Mouse (Mus musculus): Measurements from ENCODE around the gene Prkn. TPM values are rescaled to one million over a fixed set of nuclear protein-coding genes. Genes with fewer than 3 reads are reported as not detected.

Gene Prkn
- total and polyA plus RNA-seq, 3 experiments, result 0.86 to 5.7 (median 2.3) TPM

DNA sequence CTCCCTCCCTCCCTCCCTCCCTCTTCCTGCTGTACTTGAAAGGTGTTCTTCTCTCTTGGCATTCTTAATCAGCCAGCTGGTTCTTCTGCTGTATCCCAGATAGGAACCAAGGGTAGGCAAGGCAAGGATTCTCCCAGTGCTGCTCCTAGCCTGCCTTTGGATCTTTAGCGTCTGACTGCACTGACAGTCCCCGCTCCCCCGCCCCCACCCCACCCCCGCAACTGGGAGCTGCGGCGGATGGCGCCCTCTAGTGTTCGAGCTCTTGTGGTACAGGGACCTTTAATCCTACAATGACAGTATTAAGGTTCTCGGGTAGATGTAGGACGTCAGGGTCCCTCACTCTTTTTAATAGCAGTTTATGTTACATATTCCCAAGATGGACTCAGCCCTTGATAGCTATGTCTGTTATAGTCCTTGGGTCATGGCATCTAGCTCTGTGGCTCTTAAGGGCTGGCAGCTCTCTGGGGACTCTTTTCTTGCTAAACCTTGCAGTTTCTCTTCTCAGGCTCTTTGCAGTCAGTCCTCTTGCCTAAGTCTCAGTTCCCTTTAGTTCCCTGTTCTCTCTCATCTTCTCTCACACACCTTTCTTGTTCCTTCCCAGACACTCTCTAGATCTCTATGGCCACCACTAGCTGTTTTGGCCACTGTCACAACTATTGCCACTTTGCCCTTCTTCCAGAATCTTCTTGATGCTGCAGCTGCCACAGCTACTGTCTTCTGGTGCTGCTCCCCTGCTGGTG lies 1191.2 kb downstream of the Prkn start:
- no peak overlapping the region; the same call in 1 of the 2 replicates for H3K4me3 ChIP-seq (ENCODE audit: low read depth, low read length)
- H3K4me1 ChIP-seq (ENCODE audit: insufficient read depth, low read depth, low read length), result peaks cover 51% of the 10 kb centered on the region
- ATAC-seq (ENCODE audit: extremely low read depth, insufficient number of reproducible peaks, low FRiP score, poor library complexity, severe bottlenecking), result peak; percentile 22; the same call in 1 of the 2 replicates
- DNase-seq (ENCODE audit: low spot score), result no peak
- TF ChIP-seq CTCF (IDR thresholded peaks at IDR 0.05; ENCODE audit: low read depth, low read length), result peak; percentile 32; the same call in 1 of the 2 replicates
- TF ChIP-seq TAL1 (conservative IDR thresholded peaks at IDR 0.05; ENCODE audit: low read depth, low read length), result no peak
- peaks cover 32% of the 10 kb centered on the region for H3K27me3 ChIP-seq (ENCODE audit: insufficient read depth, low read length)
- H3K36me3 ChIP-seq (replicated peaks), result no peaks in the 10 kb centered on the region
- H3K9me3 ChIP-seq (replicated peaks), result no peaks in the 10 kb centered on the region

DNA sequence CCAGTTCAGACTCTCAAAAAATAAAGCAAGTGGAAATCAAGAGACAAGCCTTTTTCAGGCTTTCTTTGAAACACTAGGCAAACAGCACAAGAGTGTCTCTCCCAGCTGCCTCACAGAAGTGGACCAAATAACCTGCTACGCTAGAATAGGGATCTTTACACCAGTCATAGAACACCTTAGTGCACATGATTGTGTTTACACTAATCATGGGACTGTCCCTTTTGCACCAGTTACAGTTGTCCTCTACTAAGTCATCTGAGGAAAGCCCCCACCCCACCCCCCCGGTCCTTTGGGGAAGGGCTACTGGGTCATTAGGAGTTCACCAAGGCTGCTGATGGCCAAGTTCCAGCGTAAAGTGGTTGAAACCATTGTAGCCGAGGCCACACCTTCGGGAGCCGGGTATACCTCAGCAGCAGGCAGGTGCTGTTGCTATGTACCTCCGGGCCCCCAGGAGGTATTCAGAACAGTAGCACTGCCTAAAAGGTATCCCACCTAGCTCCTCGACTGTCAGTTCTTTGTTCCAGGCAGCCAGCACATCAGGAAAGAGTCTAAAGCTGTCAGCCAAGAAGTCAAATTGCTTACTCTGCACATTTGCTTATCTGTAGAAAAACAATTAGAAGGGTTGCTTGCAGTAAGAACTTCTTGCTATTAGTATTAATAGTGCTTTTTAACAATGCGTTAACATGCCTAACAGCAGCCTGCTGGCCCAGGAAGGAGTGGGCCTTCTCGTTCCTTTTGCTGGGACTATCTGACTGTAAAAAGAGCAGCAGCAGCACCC lies 1192.0 kb downstream of the Prkn start:
- ATAC-seq (ENCODE audit: extremely low read depth, insufficient number of reproducible peaks, low FRiP score, poor library complexity, severe bottlenecking), result no peak
- Histone ChIP-seq H3K9me3 (replicated peaks) (no peaks in the 10 kb centered on the region), H3K27me3 (ENCODE audit: insufficient read depth, low read length) (peaks cover 27% of the 10 kb centered on the region), H3K4me1 (ENCODE audit: insufficient read depth, low read depth, low read length) (peaks cover 59% of the 10 kb centered on the region), H3K36me3 (replicated peaks) (no peaks in the 10 kb centered on the region), H3K4me3 (ENCODE audit: low read depth, low read length) (no peak overlapping the region)
- TF ChIP-seq TAL1 (conservative IDR thresholded peaks at IDR 0.05; ENCODE audit: low read depth, low read length) (no peak), GATA1 (IDR thresholded peaks at IDR 0.05; ENCODE audit: borderline replicate concordance, low read length) (no peak), CTCF (IDR thresholded peaks at IDR 0.05; ENCODE audit: low read depth, low read length) (no peak), POLR2AphosphoS5 (IDR thresholded peaks at IDR 0.05; ENCODE audit: insufficient replicate concordance, low read depth, low read length) (no peak), GATA2 (IDR thresholded peaks at IDR 0.05; ENCODE audit: borderline replicate concordance, low read depth, low read length) (no peak)
- DNase-seq (ENCODE audit: low spot score), result no peak

DNA sequence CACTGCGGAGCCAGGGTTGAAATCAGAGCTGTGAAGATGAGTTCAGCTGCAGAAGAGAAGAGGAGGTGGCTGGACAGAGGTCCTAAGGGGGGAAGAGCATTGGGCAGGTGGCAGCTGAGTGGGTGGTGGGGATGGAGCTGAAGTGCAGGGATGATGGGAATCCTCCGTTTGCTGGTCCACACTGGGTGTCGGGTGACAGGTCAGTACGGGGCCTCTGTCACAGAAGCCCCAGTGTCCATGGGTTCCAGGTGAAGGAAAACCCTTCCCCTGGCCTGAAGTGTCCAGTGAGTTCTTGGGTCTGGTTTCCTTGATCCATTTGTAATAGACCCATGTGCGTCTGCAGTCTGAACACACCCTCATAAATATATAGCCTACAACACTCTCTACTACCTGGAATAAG lies 1195.2 kb downstream of the Prkn start:
- Histone ChIP-seq H3K9me3 (replicated peaks) (no peaks in the 10 kb centered on the region), H3K36me3 (replicated peaks) (no peaks in the 10 kb centered on the region), H3K4me1 (ENCODE audit: insufficient read depth, low read depth, low read length) (peaks cover 76% of the 10 kb centered on the region), H3K4me3 (ENCODE audit: low read depth, low read length) (no peak overlapping the region), H3K27me3 (ENCODE audit: insufficient read depth, low read length) (peaks cover 5% of the 10 kb centered on the region; the same call in 1 of the 2 replicates)
- ATAC-seq (ENCODE audit: extremely low read depth, insufficient number of reproducible peaks, low FRiP score, poor library complexity, severe bottlenecking) (no peak), DNase-seq (ENCODE audit: low spot score) (no peak)
- no peak for TF ChIP-seq GATA1 (IDR thresholded peaks at IDR 0.05; ENCODE audit: borderline replicate concordance, low read length)
- TF ChIP-seq POLR2AphosphoS5 (IDR thresholded peaks at IDR 0.05; ENCODE audit: insufficient replicate concordance, low read depth, low read length), result no peak
- TF ChIP-seq TAL1 (conservative IDR thresholded peaks at IDR 0.05; ENCODE audit: low read depth, low read length), result no peak
- no peak for TF ChIP-seq CTCF (IDR thresholded peaks at IDR 0.05; ENCODE audit: low read depth, low read length)
- TF ChIP-seq GATA2 (IDR thresholded peaks at IDR 0.05; ENCODE audit: borderline replicate concordance, low read depth, low read length), result no peak

DNA sequence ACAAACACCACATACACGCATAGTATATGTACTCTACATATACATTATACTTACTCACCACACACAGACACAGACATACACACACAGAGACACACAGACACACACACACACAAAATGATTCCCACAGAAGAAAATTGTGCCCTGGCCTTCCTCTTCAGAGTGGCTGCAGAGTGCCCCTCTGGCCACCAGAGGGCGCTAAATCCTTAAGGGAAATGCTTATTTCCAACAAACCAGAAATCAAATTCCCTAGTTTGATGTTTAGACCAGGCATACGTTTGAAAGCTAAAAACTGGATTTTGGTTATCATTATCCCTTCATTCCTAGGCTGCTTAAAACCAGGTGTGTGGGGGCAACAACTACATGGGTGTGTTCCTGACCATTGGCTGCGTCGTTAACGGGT lies 1196.0 kb downstream of the Prkn start:
- peaks cover 2% of the 10 kb centered on the region; the same call in 1 of the 2 replicates for H3K27me3 ChIP-seq (ENCODE audit: insufficient read depth, low read length)
- no peaks in the 10 kb centered on the region for H3K36me3 ChIP-seq (replicated peaks)
- no peak for ATAC-seq (ENCODE audit: extremely low read depth, insufficient number of reproducible peaks, low FRiP score, poor library complexity, severe bottlenecking)
- no peaks in the 10 kb centered on the region for H3K9me3 ChIP-seq (replicated peaks)
- H3K4me3 ChIP-seq (ENCODE audit: low read depth, low read length), result no peak overlapping the region
- DNase-seq (ENCODE audit: low spot score), result no peak
- H3K4me1 ChIP-seq (ENCODE audit: insufficient read depth, low read depth, low read length), result peaks cover 77% of the 10 kb centered on the region
- peak; percentile 81 for TF ChIP-seq CTCF (IDR thresholded peaks at IDR 0.05; ENCODE audit: low read depth, low read length)
- TF ChIP-seq POLR2AphosphoS5 (IDR thresholded peaks at IDR 0.05; ENCODE audit: insufficient replicate concordance, low read depth, low read length), result no peak
- no peak for TF ChIP-seq GATA2 (IDR thresholded peaks at IDR 0.05; ENCODE audit: borderline replicate concordance, low read depth, low read length)
- TF ChIP-seq TAL1 (conservative IDR thresholded peaks at IDR 0.05; ENCODE audit: low read depth, low read length), result no peak
- TF ChIP-seq GATA1 (IDR thresholded peaks at IDR 0.05; ENCODE audit: borderline replicate concordance, low read length), result no peak

- DNase-seq (ENCODE audit: low spot score) (peak; percentile 65), ATAC-seq (ENCODE audit: extremely low read depth, insufficient number of reproducible peaks, low FRiP score, poor library complexity, severe bottlenecking) (peak; percentile 79)
- peaks cover 2% of the 10 kb centered on the region; the same call in 1 of the 2 replicates for H3K27me3 ChIP-seq (ENCODE audit: insufficient read depth, low read length)
- H3K4me3 ChIP-seq (ENCODE audit: low read depth, low read length), result peak overlapping the region; percentile 16; the same call in 1 of the 2 replicates
- H3K4me1 ChIP-seq (ENCODE audit: insufficient read depth, low read depth, low read length), result peaks cover 75% of the 10 kb centered on the region
- no peaks in the 10 kb centered on the region for H3K9me3 ChIP-seq (replicated peaks)
- no peak for TF ChIP-seq GATA2 (IDR thresholded peaks at IDR 0.05; ENCODE audit: borderline replicate concordance, low read depth, low read length)
- no peak for TF ChIP-seq POLR2AphosphoS5 (IDR thresholded peaks at IDR 0.05; ENCODE audit: insufficient replicate concordance, low read depth, low read length)
- no peak for TF ChIP-seq GATA1 (IDR thresholded peaks at IDR 0.05; ENCODE audit: borderline replicate concordance, low read length)
- TF ChIP-seq CTCF (IDR thresholded peaks at IDR 0.05; ENCODE audit: low read depth, low read length), result no peak
- peak; percentile 94 for TF ChIP-seq TAL1 (conservative IDR thresholded peaks at IDR 0.05; ENCODE audit: low read depth, low read length)
- H3K36me3 ChIP-seq (replicated peaks), result no peaks in the 10 kb centered on the region
These were observed 1196.9 kb downstream of the Prkn start for GRCm38 (mm10) chr17:12037065-12037464.

DNA sequence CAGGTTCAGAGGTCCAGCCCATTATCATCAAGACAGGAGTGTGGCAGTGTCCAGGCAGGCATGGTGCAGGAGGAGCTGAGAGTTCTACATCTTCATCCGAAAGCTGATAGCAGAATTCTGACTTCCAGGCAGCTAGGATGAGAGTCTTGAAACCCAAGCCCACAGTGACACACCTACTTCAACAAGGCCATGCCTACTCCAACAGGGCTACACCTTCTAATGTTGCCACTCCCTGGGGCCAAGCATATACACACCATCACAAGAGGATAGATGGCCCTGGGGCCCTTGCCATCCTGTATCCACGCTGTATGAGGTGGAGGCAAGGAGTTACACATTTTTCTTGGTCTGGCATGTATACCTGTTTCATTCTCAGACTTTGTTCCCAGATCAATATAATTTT lies 1197.4 kb downstream of the Prkn start:
- H3K4me1 ChIP-seq (ENCODE audit: insufficient read depth, low read depth, low read length), result peaks cover 75% of the 10 kb centered on the region
- ATAC-seq (ENCODE audit: extremely low read depth, insufficient number of reproducible peaks, low FRiP score, poor library complexity, severe bottlenecking) (no peak), DNase-seq (ENCODE audit: low spot score) (no peak)
- no peaks in the 10 kb centered on the region for H3K36me3 ChIP-seq (replicated peaks)
- H3K4me3 ChIP-seq (ENCODE audit: low read depth, low read length), result no peak overlapping the region; the same call in 1 of the 2 replicates
- no peak for TF ChIP-seq CTCF (IDR thresholded peaks at IDR 0.05; ENCODE audit: low read depth, low read length)
- no peak for TF ChIP-seq POLR2AphosphoS5 (IDR thresholded peaks at IDR 0.05; ENCODE audit: insufficient replicate concordance, low read depth, low read length)
- no peak for TF ChIP-seq GATA1 (IDR thresholded peaks at IDR 0.05; ENCODE audit: borderline replicate concordance, low read length)
- TF ChIP-seq TAL1 (conservative IDR thresholded peaks at IDR 0.05; ENCODE audit: low read depth, low read length), result no peak
- no peak for TF ChIP-seq GATA2 (IDR thresholded peaks at IDR 0.05; ENCODE audit: borderline replicate concordance, low read depth, low read length)
- no peaks in the 10 kb centered on the region for H3K9me3 ChIP-seq (replicated peaks)
- peaks cover 2% of the 10 kb centered on the region; the same call in 1 of the 2 replicates for H3K27me3 ChIP-seq (ENCODE audit: insufficient read depth, low read length)

Data from G1E (cell line).